Mouse (Mus musculus): ENCODE results near the gene Gys1. TPM values are rescaled to one million over a fixed set of nuclear protein-coding genes. Genes with fewer than 3 reads are reported as not detected.

The Gys1 gene
- total RNA-seq, 1 experiment = 26.1 TPM

DNA sequence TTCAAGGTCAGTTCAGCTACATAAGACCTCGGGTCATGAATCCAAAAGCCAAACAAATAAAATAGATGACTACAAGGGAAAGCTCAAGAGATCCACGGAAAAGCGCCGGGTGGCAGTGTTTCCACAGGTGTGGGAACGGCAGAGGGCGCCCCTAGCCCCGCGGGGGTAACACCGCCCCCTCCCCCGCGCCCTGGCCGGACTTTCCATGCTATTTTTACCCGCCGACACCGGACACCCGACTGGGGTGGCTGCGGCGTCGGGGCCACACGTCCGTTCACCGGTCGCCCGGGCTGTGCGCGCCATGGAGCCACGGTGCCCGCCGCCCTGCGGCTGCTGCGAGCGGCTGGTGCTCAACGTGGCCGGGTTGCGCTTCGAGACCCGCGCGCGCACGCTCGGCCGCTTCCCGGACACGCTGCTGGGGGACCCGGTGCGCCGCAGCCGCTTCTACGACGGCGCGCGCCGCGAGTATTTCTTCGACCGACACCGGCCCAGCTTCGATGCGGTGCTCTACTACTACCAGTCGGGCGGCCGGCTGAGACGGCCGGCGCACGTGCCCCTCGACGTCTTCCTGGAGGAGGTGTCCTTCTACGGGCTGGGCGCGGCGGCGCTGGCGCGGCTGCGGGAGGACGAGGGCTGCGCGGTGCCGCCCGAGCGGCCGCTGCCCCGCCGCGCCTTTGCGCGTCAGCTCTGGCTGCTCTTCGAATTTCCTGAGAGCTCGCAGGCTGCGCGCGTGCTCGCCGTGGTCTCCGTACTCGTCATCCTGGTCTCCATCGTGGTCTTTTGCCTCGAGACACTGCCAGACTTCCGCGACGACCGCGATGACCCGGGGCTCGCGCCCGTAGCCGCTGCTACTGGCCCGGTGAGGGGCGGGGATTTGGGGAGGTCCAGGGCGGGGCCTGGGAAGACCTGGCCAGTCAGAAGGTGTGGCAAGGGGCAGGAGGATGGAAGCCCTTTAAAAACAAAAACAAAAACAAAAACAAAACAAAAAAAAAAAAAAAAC lies 28.2 kb upstream of the Gys1 start:
- H3K27ac ChIP-seq (ENCODE audit: insufficient read depth, low read depth, low read length, poor library complexity, severe bottlenecking) = no peak overlapping the region; the same call in 1 of the 2 replicates
- in situ Hi-C loops (cut with MboI; ENCODE audit: low sequenced_read_pairs in 2 of 2, unreplicated experiment in 2 of 2) = no loop called here
- H3K9me3 ChIP-seq (ENCODE audit: control insufficient read depth, insufficient read depth, low read depth, low read length) = no peaks in the 10 kb centered on the region
- TF ChIP-seq ZC3H11A (IDR thresholded peaks at IDR 0.05; ENCODE audit: borderline replicate concordance, low read depth, low read length) (no peak), HCFC1 (IDR thresholded peaks at IDR 0.05; ENCODE audit: borderline replicate concordance, insufficient read depth, low read length) (no peak), ZNF384 (IDR thresholded peaks at IDR 0.05; ENCODE audit: low read depth, low read length) (no peak), MAFK (IDR thresholded peaks at IDR 0.05; ENCODE audit: insufficient read depth, low read depth, low read length) (no peak), CHD2 (IDR thresholded peaks at IDR 0.05; ENCODE audit: low read depth, low read length) (no peak)
- H3K4me1 ChIP-seq (ENCODE audit: control insufficient read depth in 2 of 2, insufficient read depth in 2 of 2, low read length in 2 of 2, poor library complexity in 1 of 2) = peaks cover 7 to 12% of the 10 kb centered on the region in 2 experiments; a peak in 2 of 4 replicates
- H3K4me3 ChIP-seq (ENCODE audit: insufficient read depth in 1 of 2, low read depth in 1 of 2, low read length in 2 of 2, poor library complexity in 1 of 2, severe bottlenecking in 1 of 2) = peak overlapping the region; percentile 82 to 94
- no peak for DNase-seq (ENCODE audit: low read depth, low spot score)
- H3K36me3 ChIP-seq (ENCODE audit: control insufficient read depth, insufficient read depth, low read length, poor library complexity, severe bottlenecking) = no peaks in the 10 kb centered on the region
- H3K9ac ChIP-seq (ENCODE audit: insufficient read depth, low read depth, low read length, poor library complexity, severe bottlenecking) = peak overlapping the region; percentile 81

DNA sequence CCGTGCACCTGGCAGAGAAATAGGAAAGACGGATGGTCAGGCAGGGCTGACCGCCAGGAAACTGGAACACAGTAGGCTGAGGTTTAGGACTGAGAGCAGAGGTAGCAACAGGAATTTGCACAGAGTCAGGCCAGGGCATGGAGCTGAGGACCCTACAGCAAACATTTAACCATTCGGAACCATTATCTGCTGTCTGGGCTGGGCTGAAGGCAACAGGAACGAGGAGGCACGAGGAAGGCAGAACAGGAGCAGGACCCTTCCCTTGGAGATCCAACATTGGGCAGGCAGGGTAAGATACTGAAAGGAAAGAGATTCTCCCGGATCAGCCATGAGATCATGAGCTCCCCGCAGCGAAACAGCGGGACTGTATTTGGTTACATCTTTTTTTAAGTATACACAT lies 26.8 kb upstream of the Gys1 start:
- H3K4me3 ChIP-seq (ENCODE audit: insufficient read depth in 1 of 2, low read depth in 1 of 2, low read length in 2 of 2, poor library complexity in 1 of 2, severe bottlenecking in 1 of 2) = no peak overlapping the region
- in situ Hi-C loops (cut with MboI; ENCODE audit: low sequenced_read_pairs in 2 of 2, unreplicated experiment in 2 of 2) = no loop called here
- H3K9ac ChIP-seq (ENCODE audit: insufficient read depth, low read depth, low read length, poor library complexity, severe bottlenecking) = no peak overlapping the region
- no peak for TF ChIP-seq CHD2 (IDR thresholded peaks at IDR 0.05; ENCODE audit: low read depth, low read length)
- no peak for TF ChIP-seq ZC3H11A (IDR thresholded peaks at IDR 0.05; ENCODE audit: borderline replicate concordance, low read depth, low read length)
- no peak for TF ChIP-seq MAFK (IDR thresholded peaks at IDR 0.05; ENCODE audit: insufficient read depth, low read depth, low read length)
- TF ChIP-seq HCFC1 (IDR thresholded peaks at IDR 0.05; ENCODE audit: borderline replicate concordance, insufficient read depth, low read length) = no peak
- no peak for TF ChIP-seq ZNF384 (IDR thresholded peaks at IDR 0.05; ENCODE audit: low read depth, low read length)
- H3K4me1 ChIP-seq (ENCODE audit: control insufficient read depth in 2 of 2, insufficient read depth in 2 of 2, low read length in 2 of 2, poor library complexity in 1 of 2) = peaks cover 7 to 12% of the 10 kb centered on the region in 2 experiments; a peak in 2 of 4 replicates
- H3K36me3 ChIP-seq (ENCODE audit: control insufficient read depth, insufficient read depth, low read length, poor library complexity, severe bottlenecking) = no peaks in the 10 kb centered on the region
- H3K27ac ChIP-seq (ENCODE audit: insufficient read depth, low read depth, low read length, poor library complexity, severe bottlenecking) = no peak overlapping the region
- no peaks in the 10 kb centered on the region for H3K9me3 ChIP-seq (ENCODE audit: control insufficient read depth, insufficient read depth, low read depth, low read length)
- no peak for DNase-seq (ENCODE audit: low read depth, low spot score)

DNA sequence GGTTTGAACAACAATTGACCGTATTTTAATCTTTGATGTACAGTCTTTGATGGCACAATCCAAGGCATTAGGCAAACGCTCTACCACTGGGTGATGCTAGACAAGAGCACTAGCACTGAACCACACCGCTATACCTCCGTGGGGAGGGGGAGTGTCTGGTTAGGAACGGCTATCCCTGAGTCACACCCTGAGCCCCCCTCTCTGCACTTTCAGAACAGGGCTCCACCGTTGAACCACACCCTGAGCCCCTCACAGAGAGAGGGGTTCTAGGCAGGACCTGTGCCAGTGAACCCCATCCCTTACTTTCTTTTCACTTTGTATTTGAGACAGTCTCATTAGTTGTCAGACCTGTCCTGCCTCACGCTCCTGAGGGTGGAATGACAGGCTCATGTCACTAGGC lies 26.3 kb upstream of the Gys1 start:
- in situ Hi-C loops (cut with MboI; ENCODE audit: low sequenced_read_pairs in 2 of 2, unreplicated experiment in 2 of 2) = no loop called here
- TF ChIP-seq HCFC1 (IDR thresholded peaks at IDR 0.05; ENCODE audit: borderline replicate concordance, insufficient read depth, low read length) = no peak
- no peak for TF ChIP-seq CHD2 (IDR thresholded peaks at IDR 0.05; ENCODE audit: low read depth, low read length)
- TF ChIP-seq ZNF384 (IDR thresholded peaks at IDR 0.05; ENCODE audit: low read depth, low read length) = no peak
- no peak for TF ChIP-seq ZC3H11A (IDR thresholded peaks at IDR 0.05; ENCODE audit: borderline replicate concordance, low read depth, low read length)
- no peak for TF ChIP-seq MAFK (IDR thresholded peaks at IDR 0.05; ENCODE audit: insufficient read depth, low read depth, low read length)

DNA sequence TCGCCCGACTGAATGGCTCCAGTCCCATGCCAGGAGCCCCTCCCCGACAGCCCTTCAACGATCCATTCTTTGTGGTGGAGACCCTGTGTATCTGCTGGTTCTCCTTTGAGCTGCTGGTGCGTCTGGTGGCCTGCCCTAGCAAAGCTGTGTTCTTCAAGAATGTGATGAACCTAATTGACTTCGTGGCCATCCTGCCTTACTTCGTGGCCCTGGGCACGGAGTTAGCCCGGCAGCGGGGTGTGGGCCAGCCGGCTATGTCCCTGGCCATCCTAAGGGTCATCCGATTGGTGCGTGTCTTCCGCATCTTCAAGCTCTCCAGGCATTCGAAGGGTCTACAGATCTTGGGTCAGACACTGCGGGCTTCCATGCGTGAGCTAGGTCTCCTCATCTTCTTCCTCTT lies 25.7 kb upstream of the Gys1 start:
- peaks cover 7 to 10% of the 10 kb centered on the region in 2 experiments; a peak in 2 of 4 replicates for H3K4me1 ChIP-seq (ENCODE audit: control insufficient read depth in 2 of 2, insufficient read depth in 2 of 2, low read length in 2 of 2, poor library complexity in 1 of 2)
- TF ChIP-seq HCFC1 (IDR thresholded peaks at IDR 0.05; ENCODE audit: borderline replicate concordance, insufficient read depth, low read length) = no peak

More for the DNA sequence above, 26.3 kb upstream of the Gys1 start:
- H3K9me3 ChIP-seq (ENCODE audit: control insufficient read depth, insufficient read depth, low read depth, low read length) = no peaks in the 10 kb centered on the region
- H3K36me3 ChIP-seq (ENCODE audit: control insufficient read depth, insufficient read depth, low read length, poor library complexity, severe bottlenecking) = no peaks in the 10 kb centered on the region
- H3K9ac ChIP-seq (ENCODE audit: insufficient read depth, low read depth, low read length, poor library complexity, severe bottlenecking) = no peak overlapping the region
- H3K27ac ChIP-seq (ENCODE audit: insufficient read depth, low read depth, low read length, poor library complexity, severe bottlenecking) = no peak overlapping the region
- no peak for DNase-seq (ENCODE audit: low read depth, low spot score)
- H3K4me3 ChIP-seq (ENCODE audit: insufficient read depth in 1 of 2, low read depth in 1 of 2, low read length in 2 of 2, poor library complexity in 1 of 2, severe bottlenecking in 1 of 2) = no peak overlapping the region
- peaks cover 7 to 11% of the 10 kb centered on the region in 2 experiments; a peak in 2 of 4 replicates for H3K4me1 ChIP-seq (ENCODE audit: control insufficient read depth in 2 of 2, insufficient read depth in 2 of 2, low read length in 2 of 2, poor library complexity in 1 of 2)

More for the DNA sequence above, 25.7 kb upstream of the Gys1 start:
- in situ Hi-C loops (cut with MboI; ENCODE audit: low sequenced_read_pairs in 2 of 2, unreplicated experiment in 2 of 2) = no loop called here
- no peak overlapping the region for H3K27ac ChIP-seq (ENCODE audit: insufficient read depth, low read depth, low read length, poor library complexity, severe bottlenecking)
- no peaks in the 10 kb centered on the region for H3K36me3 ChIP-seq (ENCODE audit: control insufficient read depth, insufficient read depth, low read length, poor library complexity, severe bottlenecking)
- H3K9ac ChIP-seq (ENCODE audit: insufficient read depth, low read depth, low read length, poor library complexity, severe bottlenecking) = no peak overlapping the region
- H3K4me3 ChIP-seq (ENCODE audit: insufficient read depth in 1 of 2, low read depth in 1 of 2, low read length in 2 of 2, poor library complexity in 1 of 2, severe bottlenecking in 1 of 2) = no peak overlapping the region
- DNase-seq (ENCODE audit: low read depth, low spot score) = no peak
- H3K9me3 ChIP-seq (ENCODE audit: control insufficient read depth, insufficient read depth, low read depth, low read length) = no peaks in the 10 kb centered on the region
